Mouse (Mus musculus) thymus, adult 2 months (tissue): ENCODE results near the gene Gm3952. TPM values are rescaled to one million over a fixed set of nuclear protein-coding genes. Genes with fewer than 3 reads are reported as not detected.

Experiments used
- DNase-seq: peaks from one replicate; pipeline ENCODE4 v3.0.0; 2021
- H3K27ac ChIP-seq: fragments of 200-500 bp; 2 replicates; pipeline ENCODE4 v1.5.1; 2012; ENCODE audit warnings: low read length, control low read depth; ENCODE audit not compliant: control insufficient read depth, insufficient read depth
- H3K27me3 ChIP-seq: fragments of 200-500 bp; 2 replicates; pipeline ENCODE4 v1.6.1; 2012; ENCODE audit warnings: mild to moderate bottlenecking, low read length, moderate library complexity, mixed read lengths; ENCODE audit not compliant: control insufficient read depth, insufficient read depth
- H3K36me3 ChIP-seq: fragments of 200-500 bp; 2 replicates; pipeline ENCODE4 v1.6.1; 2012; ENCODE audit warnings: mild to moderate bottlenecking, low read length, moderate library complexity; ENCODE audit not compliant: control insufficient read depth, insufficient read depth
- H3K4me1 ChIP-seq: fragments of 200-500 bp; replicated peaks from 2 replicates; pipeline ENCODE4 v1.6.1; 2012; ENCODE audit warnings: low read length; ENCODE audit not compliant: control insufficient read depth, insufficient read depth
- H3K4me3 ChIP-seq: fragments of 200-500 bp; 2 replicates; pipeline ENCODE4 v1.5.1; 2012; ENCODE audit warnings: mild to moderate bottlenecking, low read length, control low read depth, moderate library complexity; ENCODE audit not compliant: control insufficient read depth, insufficient read depth
- CTCF ChIP-seq: fragments of 200-500 bp; IDR thresholded peaks from 2 replicates; pipeline ENCODE4 v1.5.1; 2012; ENCODE audit warnings: mild to moderate bottlenecking, control low read depth, low read length, moderate library complexity, borderline replicate concordance; ENCODE audit not compliant: control insufficient read depth, poor library complexity, insufficient read depth; ENCODE audit errors: extremely low read depth
- POLR2A ChIP-seq: fragments of 200-500 bp; IDR thresholded peaks from 2 replicates; pipeline ENCODE4 v1.6.1; 2012; ENCODE audit warnings: mild to moderate bottlenecking, low read length, control low read depth, moderate library complexity; ENCODE audit not compliant: control insufficient read depth, poor library complexity, insufficient read depth; ENCODE audit errors: extremely low read depth
- WGBS: fragments of 180-500 bp; shearing (Covaris S2); methylation state at CpG from one replicate; pipeline ENCODE4 v1.1.7; 2018; 5-methylcytosine and 5-hydroxymethylcytosine counted together
- polyA plus RNA-seq: library from polyadenylated mRNA; depleted of rRNA; stranded (reverse); fragments of >200 nt; gene quantifications from 2 replicates; pipeline ENCODE4 v1.2.3, GENCODE M21; 2012

The Gm3952 gene
- polyA plus RNA-seq, 1 experiment = not detected

- Histone ChIP-seq H3K4me3 (no peak overlapping the region), H3K27me3 (no peaks in the 10 kb centered on the region), H3K36me3 (peaks cover 54% of the 10 kb centered on the region), H3K27ac (no peak overlapping the region), H3K4me1 (no peaks in the 10 kb centered on the region)
- TF ChIP-seq POLR2A (no peak), CTCF (no peak)
- WGBS = 19% methylated on average over 1 of the region's 1 CpGs
- DNase-seq = no peak
Measured at GRCm38 (mm10) chr8:128724819-128725218, 73.7 kb downstream of the Gm3952 start.

- DNase-seq = no peak
- H3K36me3 ChIP-seq = peaks cover 60% of the 10 kb centered on the region
- TF ChIP-seq CTCF (no peak), POLR2A (no peak)
- H3K27me3 ChIP-seq = no peaks in the 10 kb centered on the region
- H3K4me1 ChIP-seq = no peaks in the 10 kb centered on the region
- H3K27ac ChIP-seq = no peak overlapping the region
- no peak overlapping the region for H3K4me3 ChIP-seq
Measured at GRCm38 (mm10) chr8:128716184-128716583, 82.3 kb downstream of the Gm3952 start.

- TF ChIP-seq CTCF = no peak
- TF ChIP-seq POLR2A = no peak
- 48% methylated on average over 3 of the region's 3 CpGs for WGBS
- Histone ChIP-seq H3K36me3 (peaks cover 32% of the 10 kb centered on the region), H3K27ac (no peak overlapping the region), H3K4me1 (no peaks in the 10 kb centered on the region), H3K27me3 (no peaks in the 10 kb centered on the region), H3K4me3 (no peak overlapping the region)
- peak; percentile 87 for DNase-seq
Measured at GRCm38 (mm10) chr8:128709261-128709660, 89.2 kb downstream of the Gm3952 start.

- Histone ChIP-seq H3K27ac (no peak overlapping the region), H3K27me3 (no peaks in the 10 kb centered on the region), H3K4me1 (no peaks in the 10 kb centered on the region), H3K4me3 (no peak overlapping the region), H3K36me3 (no peaks in the 10 kb centered on the region)
- 94% methylated on average over 2 of the region's 2 CpGs for WGBS
- TF ChIP-seq CTCF (no peak), POLR2A (no peak)
- no peak for DNase-seq
Measured at GRCm38 (mm10) chr8:128704836-128705235, 93.7 kb downstream of the Gm3952 start.

- WGBS = 95% methylated on average over 1 of the region's 1 CpGs
- no peaks in the 10 kb centered on the region for H3K27me3 ChIP-seq
- no peak overlapping the region for H3K27ac ChIP-seq
- no peak overlapping the region for H3K4me3 ChIP-seq
- no peaks in the 10 kb centered on the region for H3K4me1 ChIP-seq
- no peak for TF ChIP-seq CTCF
- TF ChIP-seq POLR2A = no peak
- DNase-seq = no peak
- H3K36me3 ChIP-seq = no peaks in the 10 kb centered on the region
Measured at GRCm38 (mm10) chr8:128704376-128704775, 94.1 kb downstream of the Gm3952 start.

GRCm38 (mm10) chr8:128697945-128698344 is 100.5 kb downstream of the Gm3952 start:
- 97% methylated on average over 3 of the region's 3 CpGs for WGBS
- TF ChIP-seq CTCF (no peak), POLR2A (no peak)
- H3K4me1 ChIP-seq = no peaks in the 10 kb centered on the region
- H3K27ac ChIP-seq = no peak overlapping the region
- no peak for DNase-seq
- no peaks in the 10 kb centered on the region for H3K27me3 ChIP-seq
- no peak overlapping the region for H3K4me3 ChIP-seq
- no peaks in the 10 kb centered on the region for H3K36me3 ChIP-seq
